Mouse (Mus musculus): ENCODE data around the gene Atrnl1. TPM values are rescaled to one million over a fixed set of nuclear protein-coding genes. Genes with fewer than 3 reads are reported as not detected.
A peak's percentile ranks its signal among the peaks of the same experiment; 100 is the strongest.

The Atrnl1 gene
- polyA plus RNA-seq, 1 experiment from 2014 or later: 8.1 TPM

DNA sequence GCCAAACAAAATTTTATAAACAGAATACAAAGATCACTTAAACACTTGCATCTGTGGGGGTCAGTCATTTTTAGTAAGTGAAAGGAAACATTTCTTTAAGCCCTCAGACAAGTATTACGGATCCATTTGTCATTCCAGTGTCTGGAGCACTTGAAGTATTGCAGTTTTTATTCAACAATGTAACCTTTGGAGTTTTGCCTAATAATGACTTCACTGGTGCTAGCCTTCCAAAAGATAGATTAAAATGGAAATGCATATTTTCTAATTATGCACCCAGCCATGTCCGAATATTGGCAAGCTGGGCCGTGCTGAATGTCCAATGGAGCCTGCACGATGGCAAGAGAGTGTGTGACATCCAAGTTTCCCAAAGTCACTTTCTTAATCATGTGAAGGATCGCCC lies 513.7 kb downstream of the Atrnl1 start:
- TF ChIP-seq CTCF (IDR thresholded peaks at IDR 0.05; ENCODE audit: low read depth): no peak
- no peak for ATAC-seq (replicated peaks; ENCODE audit: low FRiP score, low read depth)
- H3K4me1 ChIP-seq (replicated peaks; ENCODE audit: insufficient read depth, low read length): peaks cover 7% of the 10 kb centered on the region
- no peak overlapping the region for H3K4me3 ChIP-seq (replicated peaks; ENCODE audit: low read depth, low read length)
- peak overlapping the region; percentile 33 for H3K4me2 ChIP-seq (ENCODE audit: low read length)
- no peak overlapping the region for H3K9ac ChIP-seq (ENCODE audit: low read depth, low read length)
- H3K36me3 ChIP-seq (ENCODE audit: insufficient read depth, low read length): 0 out of 2 replicates have a peak, but pooled peaks cover 3% of the 10 kb centered on the region
- WGBS: 26% methylated on average over 5 of the region's 5 CpGs
- no peak overlapping the region for H3K27ac ChIP-seq
- H3K9me3 ChIP-seq (replicated peaks; ENCODE audit: low read length): no peaks in the 10 kb centered on the region
- DNase-seq (ENCODE audit: low spot score): peak; percentile 35
- no peaks in the 10 kb centered on the region for H3K27me3 ChIP-seq (ENCODE audit: insufficient read depth, low read length)

DNA sequence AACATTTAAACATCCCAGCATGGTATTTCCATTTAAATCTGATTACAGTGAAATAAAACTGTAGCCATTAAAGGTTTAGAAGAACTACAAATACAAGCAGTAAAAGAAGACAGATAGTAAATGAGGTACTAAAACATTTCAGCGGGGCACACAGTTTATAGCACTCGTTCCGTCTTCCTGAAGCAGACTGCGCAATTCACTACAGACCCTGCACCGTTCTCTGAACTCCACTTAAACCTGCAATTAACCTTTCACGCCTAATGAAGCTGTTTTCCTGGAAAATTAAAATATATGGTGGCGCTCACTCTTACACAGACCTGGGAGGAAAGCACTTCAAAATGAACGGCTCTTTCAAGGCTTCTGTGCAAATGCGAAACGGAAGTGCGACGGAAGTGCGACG lies 514.2 kb downstream of the Atrnl1 start:
- WGBS: 16% methylated on average over 14 of the region's 14 CpGs
- TF ChIP-seq CTCF (IDR thresholded peaks at IDR 0.05; ENCODE audit: low read depth): no peak
- no peak for ATAC-seq (replicated peaks; ENCODE audit: low FRiP score, low read depth)

DNA sequence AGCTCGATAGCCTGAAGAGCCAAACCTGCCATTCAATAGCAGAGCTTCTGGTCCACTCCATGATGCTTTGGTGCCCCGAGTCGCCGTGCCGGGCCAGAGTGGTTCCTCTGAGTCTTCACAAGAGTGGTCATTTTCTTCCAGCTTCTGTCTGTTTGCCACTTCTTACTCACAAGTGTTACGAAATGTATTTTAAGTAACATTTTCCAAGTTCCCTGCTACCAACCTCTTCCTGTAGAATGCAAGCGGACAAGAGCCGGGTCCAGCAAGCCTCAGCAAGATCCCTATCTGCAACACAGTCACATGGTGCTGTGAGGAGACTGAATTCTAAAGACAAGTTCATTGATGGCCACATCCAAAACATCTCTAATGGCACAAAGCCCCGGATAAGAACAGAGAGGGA lies 521.1 kb downstream of the Atrnl1 start:
- no peak for DNase-seq (ENCODE audit: low spot score)
- Histone ChIP-seq H3K36me3 (ENCODE audit: insufficient read depth, low read length) (peaks cover 5% of the 10 kb centered on the region; the same call in 1 of the 2 replicates), H3K4me1 (replicated peaks; ENCODE audit: insufficient read depth, low read length) (no peaks in the 10 kb centered on the region), H3K4me3 (replicated peaks; ENCODE audit: low read depth, low read length) (no peak overlapping the region), H3K9ac (ENCODE audit: low read depth, low read length) (no peak overlapping the region), H3K27me3 (ENCODE audit: insufficient read depth, low read length) (no peaks in the 10 kb centered on the region), H3K4me2 (ENCODE audit: low read length) (no peak overlapping the region), H3K9me3 (replicated peaks; ENCODE audit: low read length) (no peaks in the 10 kb centered on the region), H3K27ac (no peak overlapping the region)
- WGBS: 88% methylated on average over 9 of the region's 9 CpGs
- ATAC-seq (replicated peaks; ENCODE audit: low FRiP score, low read depth): no peak
- TF ChIP-seq CTCF (IDR thresholded peaks at IDR 0.05; ENCODE audit: low read depth): no peak

More for the DNA sequence above, 514.2 kb downstream of the Atrnl1 start:
- Histone ChIP-seq H3K27me3 (ENCODE audit: insufficient read depth, low read length) (no peaks in the 10 kb centered on the region), H3K4me1 (replicated peaks; ENCODE audit: insufficient read depth, low read length) (peaks cover 3% of the 10 kb centered on the region; the same call in 1 of the 2 replicates), H3K9me3 (replicated peaks; ENCODE audit: low read length) (no peaks in the 10 kb centered on the region), H3K27ac (no peak overlapping the region), H3K9ac (ENCODE audit: low read depth, low read length) (no peak overlapping the region), H3K36me3 (ENCODE audit: insufficient read depth, low read length) (0 out of 2 replicates have a peak, but pooled peaks cover 3% of the 10 kb centered on the region), H3K4me2 (ENCODE audit: low read length) (peak overlapping the region; percentile 33), H3K4me3 (replicated peaks; ENCODE audit: low read depth, low read length) (no peak overlapping the region)
- DNase-seq (ENCODE audit: low spot score): peak; percentile 72

DNA sequence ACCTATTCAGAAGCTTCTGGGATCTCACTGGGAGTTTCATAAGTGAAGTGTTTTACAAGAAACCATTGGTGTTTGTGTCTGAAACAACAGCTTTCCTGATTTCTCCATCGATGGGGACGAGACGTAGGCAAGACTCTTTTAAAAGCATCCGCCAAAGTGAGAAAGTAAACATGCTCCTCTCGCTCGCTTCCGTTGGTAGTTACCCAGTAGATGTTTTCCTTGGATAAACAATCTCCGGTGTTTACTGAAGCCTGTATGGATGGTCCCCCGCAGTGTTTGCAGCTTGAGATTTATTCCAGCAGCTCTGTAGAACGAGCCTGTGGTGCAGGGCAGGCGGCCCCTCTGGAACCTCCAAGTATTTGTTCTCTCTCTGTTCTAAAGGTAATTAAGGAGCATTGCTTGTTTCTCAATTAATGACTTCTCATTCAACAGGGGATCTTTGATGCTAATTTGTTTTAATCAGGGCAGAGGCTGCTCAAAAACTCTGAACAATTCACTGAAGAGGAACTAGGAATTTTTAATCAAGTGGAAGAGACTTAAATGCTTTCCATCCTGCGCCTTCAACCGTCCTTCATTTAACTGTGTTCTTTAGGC lies 529.5 kb downstream of the Atrnl1 start:
- ATAC-seq (replicated peaks; ENCODE audit: low FRiP score, low read depth) (no peak), DNase-seq (ENCODE audit: low spot score) (peak; percentile 45)
- TF ChIP-seq CTCF (IDR thresholded peaks at IDR 0.05; ENCODE audit: low read depth): no peak
- Histone ChIP-seq H3K27ac (no peak overlapping the region), H3K27me3 (ENCODE audit: insufficient read depth, low read length) (no peaks in the 10 kb centered on the region), H3K4me2 (ENCODE audit: low read length) (no peak overlapping the region), H3K4me3 (replicated peaks; ENCODE audit: low read depth, low read length) (no peak overlapping the region), H3K9me3 (replicated peaks; ENCODE audit: low read length) (no peaks in the 10 kb centered on the region), H3K36me3 (ENCODE audit: insufficient read depth, low read length) (no peaks in the 10 kb centered on the region), H3K9ac (ENCODE audit: low read depth, low read length) (no peak overlapping the region), H3K4me1 (replicated peaks; ENCODE audit: insufficient read depth, low read length) (no peaks in the 10 kb centered on the region)
- WGBS: 21% methylated on average over 13 of the region's 13 CpGs

DNA sequence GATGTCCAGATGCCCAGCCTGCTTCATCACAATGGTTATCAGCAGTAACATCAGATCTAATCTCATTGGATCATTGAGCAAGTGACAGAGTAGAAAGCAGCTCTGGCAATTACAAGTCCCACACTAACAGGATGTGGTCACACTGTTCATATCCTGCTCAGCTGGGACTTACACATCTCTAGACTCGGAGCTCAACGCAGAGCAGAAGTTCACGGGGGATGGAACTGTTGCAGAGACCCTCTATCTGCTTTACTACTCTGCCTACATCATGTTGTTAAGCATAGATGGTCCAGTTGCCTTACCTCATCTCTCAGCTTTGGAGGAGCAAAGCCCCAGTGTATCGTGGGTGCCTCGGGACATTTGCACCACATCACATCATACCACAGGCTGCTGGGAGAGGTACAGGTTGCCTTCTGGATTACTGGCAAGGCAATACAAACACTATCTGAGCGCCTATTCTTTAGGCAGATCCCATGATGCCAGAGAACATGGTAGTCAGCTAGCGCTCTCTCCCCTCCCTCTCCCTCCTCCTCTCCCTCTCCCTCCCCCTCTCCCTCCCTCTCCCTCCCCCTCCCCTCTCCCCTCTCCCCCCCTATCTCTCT lies 533.1 kb downstream of the Atrnl1 start:
- Histone ChIP-seq H3K36me3 (ENCODE audit: insufficient read depth, low read length) (no peaks in the 10 kb centered on the region), H3K4me3 (replicated peaks; ENCODE audit: low read depth, low read length) (no peak overlapping the region), H3K27me3 (ENCODE audit: insufficient read depth, low read length) (no peaks in the 10 kb centered on the region), H3K4me1 (replicated peaks; ENCODE audit: insufficient read depth, low read length) (no peaks in the 10 kb centered on the region), H3K9ac (ENCODE audit: low read depth, low read length) (no peak overlapping the region), H3K27ac (no peak overlapping the region), H3K4me2 (ENCODE audit: low read length) (no peak overlapping the region), H3K9me3 (replicated peaks; ENCODE audit: low read length) (no peaks in the 10 kb centered on the region)
- WGBS: 95% methylated on average over 7 of the region's 7 CpGs
- ATAC-seq (replicated peaks; ENCODE audit: low FRiP score, low read depth): no peak
- DNase-seq (ENCODE audit: low spot score): no peak
- TF ChIP-seq CTCF (IDR thresholded peaks at IDR 0.05; ENCODE audit: low read depth): no peak

DNA sequence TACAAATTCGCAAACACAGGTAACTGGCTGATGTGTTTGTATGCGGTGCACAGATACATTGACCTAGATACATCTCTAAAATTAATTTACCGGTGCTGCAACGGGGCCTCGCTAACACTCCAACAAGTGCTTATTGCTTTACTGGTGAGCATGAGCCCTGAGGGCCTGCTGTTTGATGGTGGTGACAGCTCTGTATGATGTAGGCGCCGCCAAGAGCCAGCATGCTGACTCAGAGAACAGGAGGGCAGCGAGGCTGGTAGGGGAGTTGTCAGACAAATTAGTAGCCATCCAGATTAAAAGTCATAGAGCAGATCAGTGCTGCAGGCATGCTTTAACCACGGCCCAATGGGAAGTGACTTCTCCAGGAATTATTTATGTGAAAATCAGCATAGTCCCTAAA lies 534.7 kb downstream of the Atrnl1 start:
- Histone ChIP-seq H3K4me1 (replicated peaks; ENCODE audit: insufficient read depth, low read length) (no peaks in the 10 kb centered on the region), H3K4me3 (replicated peaks; ENCODE audit: low read depth, low read length) (no peak overlapping the region), H3K27ac (no peak overlapping the region), H3K4me2 (ENCODE audit: low read length) (no peak overlapping the region), H3K9ac (ENCODE audit: low read depth, low read length) (no peak overlapping the region), H3K9me3 (replicated peaks; ENCODE audit: low read length) (no peaks in the 10 kb centered on the region), H3K27me3 (ENCODE audit: insufficient read depth, low read length) (no peaks in the 10 kb centered on the region), H3K36me3 (ENCODE audit: insufficient read depth, low read length) (no peaks in the 10 kb centered on the region)
- 78% methylated on average over 9 of the region's 9 CpGs for whole genome bisulfite sequencing
- no peak for ATAC-seq (replicated peaks; ENCODE audit: low FRiP score, low read depth)
- no peak for TF ChIP-seq CTCF (IDR thresholded peaks at IDR 0.05; ENCODE audit: low read depth)
- DNase-seq (ENCODE audit: low spot score): no peak
